In the genomic region with DNA sequence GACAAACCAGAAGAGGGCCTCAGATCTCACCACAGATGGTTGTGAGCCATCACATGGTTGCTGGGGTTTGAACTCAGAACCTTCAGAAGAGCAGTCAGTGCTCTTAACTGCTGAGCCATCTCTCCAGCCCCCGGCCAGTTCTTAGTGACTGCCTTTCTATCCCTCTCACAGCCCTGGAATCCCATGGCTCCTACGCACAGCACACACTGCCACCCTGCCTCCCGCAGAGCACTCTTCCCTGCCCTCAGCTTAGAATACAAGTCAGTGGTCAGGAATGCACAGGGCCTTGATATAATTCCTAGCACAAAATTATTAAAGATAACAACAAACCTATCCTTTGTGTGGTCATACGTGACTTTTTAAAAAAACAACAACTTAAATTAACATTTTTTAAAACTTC, we compare ENCODE assay signal across 24 mouse cellular contexts. TPM values are rescaled to one million over a fixed set of nuclear protein-coding genes. Genes with fewer than 3 reads are reported as not detected.
DNase-seq lines count a peak whose midpoint lies in the region; ATAC-seq and TF ChIP-seq lines count a peak whose summit lies in the region.
"Had no signal": no experiment of that assay in that cellular context is flagged by ENCODE, and none has a peak within 500 bp of the region (broad histone marks: within the 10 kb centered on the region; RNA-seq: fewer than 3 reads in every experiment).

No protein-coding gene starts in this region.

- no peaks in the 10 kb centered on the region for H3K4me1 ChIP-seq in midbrain, embryonic 11.5 days (ENCODE audit: control insufficient read depth, insufficient read depth, low read length)
- no peaks in the 10 kb centered on the region for H3K4me1 ChIP-seq in midbrain, embryonic 15.5 days
- H3K4me1 ChIP-seq in intestine, postnatal 0 days (replicated peaks; ENCODE audit: control insufficient read depth, insufficient read depth, low read length) = peaks cover 6% of the 10 kb centered on the region; the same call in 1 of the 2 replicates
- H3K4me1 ChIP-seq in forebrain, embryonic 16.5 days (replicated peaks; ENCODE audit: control insufficient read depth, insufficient read depth, low read length) = no peaks in the 10 kb centered on the region
- H3K4me1 ChIP-seq: embryonic facial prominence, embryonic 10.5 days; embryonic facial prominence, embryonic 12.5 days; forebrain, embryonic 13.5 days; forebrain, embryonic 15.5 days had no signal

- H3K9me3 ChIP-seq in midbrain, embryonic 11.5 days (ENCODE audit: control insufficient read depth, low read length) = no peaks in the 10 kb centered on the region
- no peaks in the 10 kb centered on the region for H3K9me3 ChIP-seq in midbrain, embryonic 15.5 days
- H3K9me3 ChIP-seq in intestine, postnatal 0 days (ENCODE audit: control insufficient read depth) = no peaks in the 10 kb centered on the region
- H3K9me3 ChIP-seq in forebrain, embryonic 16.5 days (ENCODE audit: control insufficient read depth, low read length) = no peaks in the 10 kb centered on the region
- H3K9me3 ChIP-seq: embryonic facial prominence, embryonic 10.5 days; embryonic facial prominence, embryonic 12.5 days; forebrain, embryonic 13.5 days; forebrain, embryonic 15.5 days; G1E had no signal

- 95% methylated on average over 4 of the region's 4 CpGs for WGBS in midbrain, embryonic 11.5 days
- WGBS in midbrain, embryonic 15.5 days = 93% methylated on average over 4 of the region's 4 CpGs
- WGBS in intestine, postnatal 0 days = 66% methylated on average over 4 of the region's 4 CpGs
- 94% methylated on average over 4 of the region's 4 CpGs for WGBS in forebrain, embryonic 16.5 days

- peak; percentile 71 for DNase-seq in heart, adult 11 months
- DNase-seq in heart, adult 8-10 months (ENCODE audit: low spot score) = no peak
- peak; percentile 57 for DNase-seq in midbrain, embryonic 11.5 days (ENCODE audit: low spot score, missing footprints)
- DNase-seq: adrenal gland, adult 8-10 months; adrenal gland, postnatal 14 days; adrenal gland, postnatal 36 days; B cell, adult 2 months; cerebellum, adult 11-12 months; cerebellum, adult 2 months; cerebellum, adult 9-10 months; cerebellum, postnatal 10 days; cerebellum, postnatal 25 days had no signal

- no peaks in the 10 kb centered on the region for H3K27me3 ChIP-seq in midbrain, embryonic 11.5 days (ENCODE audit: control insufficient read depth, insufficient read depth, low read length)
- no peaks in the 10 kb centered on the region for H3K27me3 ChIP-seq in midbrain, embryonic 15.5 days (replicated peaks)
- H3K27me3 ChIP-seq in intestine, postnatal 0 days (replicated peaks; ENCODE audit: control insufficient read depth, insufficient read depth, low read length) = no peaks in the 10 kb centered on the region
- H3K27me3 ChIP-seq in forebrain, embryonic 16.5 days (replicated peaks; ENCODE audit: control insufficient read depth, insufficient read depth, low read length) = no peaks in the 10 kb centered on the region
- H3K27me3 ChIP-seq: CH12.LX; embryonic facial prominence, embryonic 12.5 days; forebrain, embryonic 13.5 days; forebrain, embryonic 15.5 days; Patski had no signal

- H3K9ac ChIP-seq in midbrain, embryonic 11.5 days (ENCODE audit: low read length) = no peak overlapping the region
- no peak overlapping the region for H3K9ac ChIP-seq in midbrain, embryonic 15.5 days
- no peak overlapping the region for H3K9ac ChIP-seq in intestine, postnatal 0 days (ENCODE audit: low read depth, low read length)
- no peak overlapping the region for H3K9ac ChIP-seq in forebrain, embryonic 16.5 days (replicated peaks; ENCODE audit: low read depth, low read length)
- H3K9ac ChIP-seq: embryonic facial prominence, embryonic 12.5 days; forebrain, embryonic 13.5 days; forebrain, embryonic 15.5 days had no signal

- no peak overlapping the region for H3K4me3 ChIP-seq in midbrain, embryonic 11.5 days (ENCODE audit: low read depth, low read length)
- H3K4me3 ChIP-seq in midbrain, embryonic 15.5 days = no peak overlapping the region
- H3K4me3 ChIP-seq in intestine, postnatal 0 days (ENCODE audit: low read depth, low read length) = no peak overlapping the region
- no peak overlapping the region for H3K4me3 ChIP-seq in forebrain, embryonic 16.5 days (replicated peaks; ENCODE audit: low read length)
- H3K4me3 ChIP-seq: embryonic facial prominence, embryonic 10.5 days; embryonic facial prominence, embryonic 12.5 days; forebrain, embryonic 13.5 days; forebrain, embryonic 15.5 days had no signal

- H3K36me3 ChIP-seq in midbrain, embryonic 11.5 days (ENCODE audit: control insufficient read depth, insufficient read depth, low read length) = peaks cover 12% of the 10 kb centered on the region; the same call in 1 of the 2 replicates
- H3K36me3 ChIP-seq in midbrain, embryonic 15.5 days (replicated peaks) = peaks cover 18% of the 10 kb centered on the region
- H3K36me3 ChIP-seq in intestine, postnatal 0 days (ENCODE audit: control insufficient read depth, insufficient read depth) = peaks cover 51% of the 10 kb centered on the region
- peaks cover 17% of the 10 kb centered on the region for H3K36me3 ChIP-seq in forebrain, embryonic 16.5 days (ENCODE audit: control insufficient read depth, insufficient read depth)

- no peak overlapping the region for H3K27ac ChIP-seq in midbrain, embryonic 11.5 days (ENCODE audit: low read depth, low read length)
- no peak overlapping the region for H3K27ac ChIP-seq in midbrain, embryonic 15.5 days
- 0 out of 2 replicates have a peak overlapping the region, but pooled peaks have one; percentile 90 for H3K27ac ChIP-seq in intestine, postnatal 0 days (ENCODE audit: low read depth, low read length)
- H3K27ac ChIP-seq in forebrain, embryonic 16.5 days (ENCODE audit: low read length) = no peak overlapping the region
- H3K27ac ChIP-seq: embryonic facial prominence, embryonic 10.5 days; embryonic facial prominence, embryonic 12.5 days; forebrain, embryonic 13.5 days; forebrain, embryonic 15.5 days had no signal

- H3K4me2 ChIP-seq in midbrain, embryonic 11.5 days = no peak overlapping the region
- no peak overlapping the region for H3K4me2 ChIP-seq in midbrain, embryonic 15.5 days
- H3K4me2 ChIP-seq in intestine, postnatal 0 days (replicated peaks; ENCODE audit: low read depth) = peak overlapping the region; percentile 59; the same call in 1 of the 2 replicates
- no peak overlapping the region for H3K4me2 ChIP-seq in forebrain, embryonic 16.5 days (ENCODE audit: low read length)
- H3K4me2 ChIP-seq: embryonic facial prominence, embryonic 12.5 days; forebrain, embryonic 13.5 days; forebrain, embryonic 15.5 days had no signal

- ATAC-seq in midbrain, embryonic 11.5 days (ENCODE audit: low FRiP score) = no peak
- ATAC-seq in midbrain, embryonic 15.5 days (replicated peaks) = no peak
- peak; percentile 7; the same call in 1 of the 2 replicates for ATAC-seq in intestine, postnatal 0 days
- no peak for ATAC-seq in forebrain, embryonic 16.5 days
- ATAC-seq: activated CD4-positive, CD25-positive, alpha-beta regulatory T cell, adult 4 months; CD4-positive, CD25-positive, alpha-beta regulatory T cell, adult 4 months; forebrain, embryonic 13.5 days; forebrain, embryonic 15.5 days; Patski had no signal

- peak; percentile 29; the same call in 1 of the 2 replicates for TF ChIP-seq CTCF in intestine, postnatal 0 days (IDR thresholded peaks at IDR 0.05; ENCODE audit: low read depth)

RNA-seq across cellular contexts. Expression of gene Iars2, which starts 14.7 kb away (rescaled TPM):
- 10 to 100 TPM; 77.9 to 85.2 (median 83.3) TPM for total RNA-seq in heart, adult 8-10 months (2022)
- 24.3 and 26.3 TPM in 2 replicates for polyA plus RNA-seq in midbrain, embryonic 11.5 days (2014; fragmentation: Nextera tagmentation; extraction: Ambion mirVana)
- polyA plus RNA-seq in midbrain, embryonic 15.5 days (2015; fragmentation: Nextera tagmentation; extraction: Ambion mirVana) = 18.3 and 20.2 TPM in 2 replicates
- polyA plus RNA-seq in intestine, postnatal 0 days (2015; fragmentation: Nextera tagmentation; extraction: Ambion mirVana) = 64.1 and 64.9 TPM in 2 replicates
- 18.2 and 23.6 TPM in 2 replicates for polyA plus RNA-seq in forebrain, embryonic 16.5 days (2015; fragmentation: Nextera tagmentation; extraction: Ambion mirVana)

RNA-seq across cellular contexts. Expression of gene Bpnt1, which starts 17.4 kb away (rescaled TPM):
- total RNA-seq in heart, adult 8-10 months (2022) = 10 to 100 TPM; 21.7 to 37.3 (median 30.3) TPM
- polyA plus RNA-seq in midbrain, embryonic 11.5 days (2014; fragmentation: Nextera tagmentation; extraction: Ambion mirVana) = 22.5 and 26.3 TPM in 2 replicates
- 46.2 and 48.0 TPM in 2 replicates for polyA plus RNA-seq in midbrain, embryonic 15.5 days (2015; fragmentation: Nextera tagmentation; extraction: Ambion mirVana)
- polyA plus RNA-seq in intestine, postnatal 0 days (2015; fragmentation: Nextera tagmentation; extraction: Ambion mirVana) = 302 and 311 TPM in 2 replicates
- 33.9 and 43.2 TPM in 2 replicates for polyA plus RNA-seq in forebrain, embryonic 16.5 days (2015; fragmentation: Nextera tagmentation; extraction: Ambion mirVana)

RNA-seq across cellular contexts. Expression of gene Eprs, which starts 48.3 kb away (rescaled TPM):
- total RNA-seq in heart, adult 8-10 months (2022) = 10 to 100 TPM; 75.6 to 98.6 (median 80.3) TPM
- polyA plus RNA-seq in midbrain, embryonic 11.5 days (2014; fragmentation: Nextera tagmentation; extraction: Ambion mirVana) = 140 TPM in 2 replicates
- polyA plus RNA-seq in midbrain, embryonic 15.5 days (2015; fragmentation: Nextera tagmentation; extraction: Ambion mirVana) = 129 and 137 TPM in 2 replicates
- polyA plus RNA-seq in intestine, postnatal 0 days (2015; fragmentation: Nextera tagmentation; extraction: Ambion mirVana) = 43.2 and 48.1 TPM in 2 replicates
- polyA plus RNA-seq in forebrain, embryonic 16.5 days (2015; fragmentation: Nextera tagmentation; extraction: Ambion mirVana) = 144 and 147 TPM in 2 replicates
